Mouse (Mus musculus): Measurements from ENCODE around the gene Ccdc182. TPM values are rescaled to one million over a fixed set of nuclear protein-coding genes. Genes with fewer than 3 reads are reported as not detected.

Ccdc182 gene
- polyA plus RNA-seq, 2 experiments, result not detected

GRCm38 (mm10) chr11:88299345-88299744 lies 5.5 kb downstream of the Ccdc182 start:
- H3K9me3 ChIP-seq (ENCODE audit: control insufficient read depth, low read length), result no peaks in the 10 kb centered on the region
- ATAC-seq (ENCODE audit: insufficient read depth) (no peak), DNase-seq (ENCODE audit: low read depth in 3 of 3, low spot score in 3 of 3) (no peak)
- peaks cover 5% of the 10 kb centered on the region for H3K27me3 ChIP-seq (ENCODE audit: control insufficient read depth, insufficient read depth, low read length)
- no peak overlapping the region for H3K4me2 ChIP-seq (ENCODE audit: low read depth)
- no peak overlapping the region for H3K27ac ChIP-seq
- TF ChIP-seq EP300 (IDR thresholded peaks at IDR 0.05; ENCODE audit: low read depth), result no peak
- no peak for TF ChIP-seq CTCF (IDR thresholded peaks at IDR 0.05; ENCODE audit: low read depth)
- 52% methylated on average over 4 of the region's 4 CpGs for WGBS (ENCODE audit: insufficient replicate concordance)
- no peaks in the 10 kb centered on the region; a peak in 2 of 4 replicates for H3K4me1 ChIP-seq (replicated peaks; ENCODE audit: control insufficient read depth in 2 of 2, insufficient read depth in 2 of 2, low read length in 1 of 2)
- no peak overlapping the region for H3K9ac ChIP-seq (replicated peaks)
- H3K36me3 ChIP-seq (replicated peaks; ENCODE audit: control insufficient read depth, insufficient read depth, low read depth), result no peaks in the 10 kb centered on the region
- H3K4me3 ChIP-seq (ENCODE audit: insufficient read depth in 1 of 2, low read depth in 2 of 2, low read length in 2 of 2), result no peak overlapping the region

DNA sequence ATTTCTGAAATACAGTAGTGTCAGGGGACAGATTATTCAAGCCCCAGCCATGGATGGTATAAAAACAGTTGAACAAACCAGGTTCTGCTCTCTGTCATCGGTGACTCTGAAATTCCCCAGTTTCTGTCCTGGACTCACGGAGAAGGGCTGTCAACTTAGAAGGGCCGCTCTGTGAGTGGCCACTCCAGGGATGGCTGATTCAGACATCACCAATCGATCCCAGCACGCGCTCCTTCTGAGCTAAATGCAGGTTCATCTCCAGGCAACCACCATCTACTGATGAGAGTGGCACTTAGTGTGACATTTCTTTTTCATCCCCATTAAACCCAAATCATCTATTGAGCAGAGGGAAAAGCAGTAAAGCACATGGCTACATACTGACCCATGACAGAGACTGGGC lies 7.8 kb downstream of the Ccdc182 start:
- Histone ChIP-seq H3K9ac (replicated peaks) (no peak overlapping the region), H3K27ac (no peak overlapping the region), H3K4me3 (ENCODE audit: insufficient read depth in 1 of 2, low read depth in 2 of 2, low read length in 2 of 2) (no peak overlapping the region), H3K4me2 (ENCODE audit: low read depth) (no peak overlapping the region), H3K4me1 (replicated peaks; ENCODE audit: control insufficient read depth in 2 of 2, insufficient read depth in 2 of 2, low read length in 1 of 2) (no peaks in the 10 kb centered on the region; a peak in 1 of 4 replicates), H3K36me3 (replicated peaks; ENCODE audit: control insufficient read depth, insufficient read depth, low read depth) (no peaks in the 10 kb centered on the region), H3K9me3 (ENCODE audit: control insufficient read depth, low read length) (no peaks in the 10 kb centered on the region), H3K27me3 (ENCODE audit: control insufficient read depth, insufficient read depth, low read length) (no peaks in the 10 kb centered on the region)
- DNase-seq (ENCODE audit: low read depth in 3 of 3, low spot score in 3 of 3) (no peak), ATAC-seq (ENCODE audit: insufficient read depth) (no peak)
- 58% methylated on average over 6 of the region's 6 CpGs for WGBS (ENCODE audit: insufficient replicate concordance)
- TF ChIP-seq EP300 (IDR thresholded peaks at IDR 0.05; ENCODE audit: low read depth), result no peak
- TF ChIP-seq CTCF (IDR thresholded peaks at IDR 0.05; ENCODE audit: low read depth), result no peak

GRCm38 (mm10) chr11:88305759-88306158 lies 11.9 kb downstream of the Ccdc182 start:
- H3K9me3 ChIP-seq (ENCODE audit: control insufficient read depth, low read length), result no peaks in the 10 kb centered on the region
- no peak overlapping the region for H3K27ac ChIP-seq
- DNase-seq (ENCODE audit: low read depth in 3 of 3, low spot score in 3 of 3) (no peak), ATAC-seq (ENCODE audit: insufficient read depth) (no peak)
- no peaks in the 10 kb centered on the region for H3K27me3 ChIP-seq (ENCODE audit: control insufficient read depth, insufficient read depth, low read length)
- TF ChIP-seq EP300 (IDR thresholded peaks at IDR 0.05; ENCODE audit: low read depth), result no peak
- no peak for TF ChIP-seq CTCF (IDR thresholded peaks at IDR 0.05; ENCODE audit: low read depth)
- H3K4me1 ChIP-seq (replicated peaks; ENCODE audit: control insufficient read depth in 2 of 2, insufficient read depth in 2 of 2, low read length in 1 of 2), result no peaks in the 10 kb centered on the region
- H3K9ac ChIP-seq (replicated peaks), result no peak overlapping the region
- H3K4me3 ChIP-seq (ENCODE audit: insufficient read depth in 1 of 2, low read depth in 2 of 2, low read length in 2 of 2), result no peak overlapping the region
- no peak overlapping the region for H3K4me2 ChIP-seq (ENCODE audit: low read depth)
- WGBS (ENCODE audit: insufficient replicate concordance), result 34% methylated on average over 6 of the region's 6 CpGs
- no peaks in the 10 kb centered on the region for H3K36me3 ChIP-seq (replicated peaks; ENCODE audit: control insufficient read depth, insufficient read depth, low read depth)

DNA sequence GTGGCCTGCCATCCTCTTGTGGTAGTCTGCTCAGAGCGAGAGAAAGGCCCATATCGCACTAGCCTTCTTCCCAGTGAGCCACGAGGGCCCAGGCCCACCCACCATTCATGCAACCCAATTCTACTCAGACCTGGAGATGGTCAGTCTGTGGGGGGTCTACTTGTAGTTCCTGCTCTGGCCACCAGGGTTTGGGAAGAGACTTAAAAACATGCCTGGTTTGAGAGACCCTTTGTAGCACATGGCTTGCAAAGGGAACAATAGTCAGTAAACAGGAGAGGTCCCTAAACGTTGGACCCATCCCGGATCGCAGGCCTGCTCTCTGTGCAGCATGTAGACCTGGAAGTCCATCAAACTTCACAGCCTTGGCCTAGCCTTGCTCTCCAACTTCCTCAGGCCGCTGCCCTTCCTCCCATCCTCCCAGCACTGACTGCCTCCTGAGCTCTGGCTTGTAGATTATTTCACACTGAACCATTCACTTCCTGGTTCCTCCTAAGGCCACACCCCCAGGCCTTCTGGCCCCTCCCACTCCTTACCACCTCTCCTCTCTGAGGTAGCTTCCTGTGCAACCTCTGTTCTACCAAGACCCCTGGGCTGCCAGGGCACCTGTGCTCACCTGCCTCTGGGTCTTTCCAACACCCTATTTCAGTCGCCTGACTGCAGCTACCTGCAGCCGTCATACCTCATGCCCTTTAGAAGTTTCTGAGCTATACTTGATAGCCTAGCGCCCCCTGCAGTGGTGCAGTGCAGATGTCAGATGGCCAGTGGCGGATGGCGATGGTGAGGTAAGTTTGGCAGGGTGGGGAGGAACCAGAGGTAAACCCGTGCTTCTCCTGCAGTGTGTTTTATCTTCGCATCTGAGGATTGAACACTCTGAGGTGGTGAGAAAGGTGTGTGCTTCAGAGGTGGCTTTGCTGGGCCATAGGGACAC lies 14.0 kb downstream of the Ccdc182 start:
- no peaks in the 10 kb centered on the region for H3K36me3 ChIP-seq (replicated peaks; ENCODE audit: control insufficient read depth, insufficient read depth, low read depth)
- H3K9ac ChIP-seq (replicated peaks), result no peak overlapping the region
- no peaks in the 10 kb centered on the region for H3K27me3 ChIP-seq (ENCODE audit: control insufficient read depth, insufficient read depth, low read length)
- no peak overlapping the region for H3K4me2 ChIP-seq (ENCODE audit: low read depth)
- no peaks in the 10 kb centered on the region for H3K4me1 ChIP-seq (replicated peaks; ENCODE audit: control insufficient read depth in 2 of 2, insufficient read depth in 2 of 2, low read length in 1 of 2)
- no peak overlapping the region for H3K4me3 ChIP-seq (ENCODE audit: insufficient read depth in 1 of 2, low read depth in 2 of 2, low read length in 2 of 2)
- DNase-seq (ENCODE audit: low read depth in 3 of 3, low spot score in 3 of 3) (no peak), ATAC-seq (ENCODE audit: insufficient read depth) (no peak)
- WGBS (ENCODE audit: insufficient replicate concordance), result 61% methylated on average over 14 of the region's 14 CpGs
- no peaks in the 10 kb centered on the region for H3K9me3 ChIP-seq (ENCODE audit: control insufficient read depth, low read length)
- H3K27ac ChIP-seq, result no peak overlapping the region
- peak; percentile 43; the same call in 1 of the 2 replicates for TF ChIP-seq CTCF (IDR thresholded peaks at IDR 0.05; ENCODE audit: low read depth)
- TF ChIP-seq EP300 (IDR thresholded peaks at IDR 0.05; ENCODE audit: low read depth), result no peak

- H3K4me1 ChIP-seq (replicated peaks; ENCODE audit: control insufficient read depth in 2 of 2, insufficient read depth in 2 of 2, low read length in 1 of 2), result peaks cover 0 to 4% of the 10 kb centered on the region in 2 experiments; a peak in 1 of 4 replicates
- WGBS (ENCODE audit: insufficient replicate concordance), result 64% methylated on average over 10 of the region's 10 CpGs
- no peak overlapping the region for H3K4me3 ChIP-seq (ENCODE audit: insufficient read depth in 1 of 2, low read depth in 2 of 2, low read length in 2 of 2)
- no peak for TF ChIP-seq CTCF (IDR thresholded peaks at IDR 0.05; ENCODE audit: low read depth)
- H3K9ac ChIP-seq (replicated peaks), result no peak overlapping the region
- no peak overlapping the region for H3K4me2 ChIP-seq (ENCODE audit: low read depth)
- H3K36me3 ChIP-seq (replicated peaks; ENCODE audit: control insufficient read depth, insufficient read depth, low read depth), result no peaks in the 10 kb centered on the region
- DNase-seq (ENCODE audit: low read depth in 3 of 3, low spot score in 3 of 3) (no peak), ATAC-seq (ENCODE audit: insufficient read depth) (no peak)
- H3K27me3 ChIP-seq (ENCODE audit: control insufficient read depth, insufficient read depth, low read length), result no peaks in the 10 kb centered on the region
- no peak overlapping the region for H3K27ac ChIP-seq
- no peaks in the 10 kb centered on the region for H3K9me3 ChIP-seq (ENCODE audit: control insufficient read depth, low read length)
Measured at GRCm38 (mm10) chr11:88309059-88309700, 15.3 kb downstream of the Ccdc182 start.
